Comparison of ENCODE assay signal across 10 mouse cellular contexts in the genomic region with DNA sequence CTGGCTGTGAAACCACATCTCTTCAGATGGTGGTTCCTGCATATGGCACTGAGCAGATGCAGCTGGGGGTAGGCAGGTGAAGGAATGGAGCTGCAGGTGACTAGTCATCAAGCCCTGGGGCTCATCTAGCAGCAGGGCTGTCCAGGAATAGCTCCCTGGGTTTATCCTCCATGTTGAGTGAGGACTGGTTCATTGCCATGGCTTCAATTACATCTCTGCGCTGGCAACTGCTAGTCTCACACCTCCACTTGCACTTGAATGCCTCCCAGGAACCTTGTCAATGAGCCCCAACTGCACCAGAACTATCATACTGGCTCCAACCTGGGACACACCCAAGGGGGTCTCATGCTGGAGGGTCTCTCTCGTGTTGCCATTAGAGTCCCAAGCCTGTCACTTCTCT. TPM values are rescaled to one million over a fixed set of nuclear protein-coding genes. Genes with fewer than 3 reads are reported as not detected.
A peak's percentile ranks its signal among the peaks of the same experiment; 100 is the strongest.
DNase-seq lines count a peak whose midpoint lies in the region; TF ChIP-seq lines count a peak whose summit lies in the region.
"Had no signal": no experiment of that assay in that cellular context is flagged by ENCODE, and none has a peak within 500 bp of the region (broad histone marks: within the 10 kb centered on the region; RNA-seq: fewer than 3 reads in every experiment).

No protein-coding gene starts in this region.

- 0 out of 2 replicates have a peak overlapping the region, but pooled peaks have one; percentile 28 for H3K27ac ChIP-seq in gastrocnemius, adult 2 months

- no peak overlapping the region for H3K4me3 ChIP-seq in gastrocnemius, adult 2 months

- DNase-seq in gastrocnemius, adult 18-20 months (ENCODE audit: low spot score), result peak; percentile 63
- DNase-seq in gastrocnemius, postnatal 25 days, result no peak
- DNase-seq in gastrocnemius, adult 2 months, result peak; percentile 68
- DNase-seq in gastrocnemius, postnatal 36 days, result no peak
- peak; percentile 17 for DNase-seq in gastrocnemius, postnatal 14 days
- DNase-seq in gastrocnemius, postnatal 10 days, result no peak
- DNase-seq: B cell, adult 2 months; cerebellum, adult 11 months; cerebellum, adult 11-12 months; cerebellum, adult 18-20 months had no signal

- no peak for TF ChIP-seq CTCF in gastrocnemius, adult 2 months (IDR thresholded peaks at IDR 0.05)

- intact Hi-C loops in gastrocnemius, adult 2 months (cut with DNase I), result no loop called here
- intact Hi-C loops in gastrocnemius, postnatal 36 days (cut with DNase I), result no loop called here
- intact Hi-C loops in gastrocnemius, postnatal 14 days (cut with DNase I; ENCODE audit: low total_unique reads), result no loop called here

RNA-seq across cellular contexts. Expression of gene Ddx41, which starts 11.5 kb away (rescaled TPM):
- 10 to 100 TPM in 1 of 2 experiments, 1 to 10 TPM in 1; 9.1 to 12.0 TPM for total RNA-seq in gastrocnemius, adult 18-20 months (2021)
- 1 to 10 TPM; 8.1 to 9.0 TPM for total RNA-seq in gastrocnemius, postnatal 25 days (2021)
- 10 to 100 TPM; 10.6 to 11.5 TPM for total RNA-seq in gastrocnemius, adult 2 months (2021)
- total RNA-seq in gastrocnemius, postnatal 36 days (2021), result 10 to 100 TPM in 1 of 2 experiments, 1 to 10 TPM in 1; 9.3 to 10.3 TPM
- 1 to 10 TPM; 8.8 to 9.5 TPM for total RNA-seq in gastrocnemius, postnatal 14 days (2021)
- 10 to 100 TPM; 12.7 to 13.7 TPM for total RNA-seq in gastrocnemius, postnatal 10 days (2021)

RNA-seq across cellular contexts. Expression of gene Dok3, which starts 18.8 kb away (rescaled TPM):
- 1 to 10 TPM in 1 of 2 experiments, under 1 TPM in 1; 0.93 to 1.0 TPM for total RNA-seq in gastrocnemius, adult 18-20 months (2021)
- 1 to 10 TPM in 1 of 2 experiments, under 1 TPM in 1; 1.00 to 1.0 TPM for total RNA-seq in gastrocnemius, postnatal 25 days (2021)
- total RNA-seq in gastrocnemius, adult 2 months (2021), result 1 to 10 TPM in 1 of 2 experiments, under 1 TPM in 1; 0.77 to 1.5 TPM
- 1 to 10 TPM in 1 of 2 experiments, under 1 TPM in 1; 0.74 to 1.2 TPM for total RNA-seq in gastrocnemius, postnatal 36 days (2021)
- 1 to 10 TPM in 1 of 2 experiments, under 1 TPM in 1; 0.82 to 1.6 TPM for total RNA-seq in gastrocnemius, postnatal 14 days (2021)
- 1 to 10 TPM; 2.0 to 4.0 TPM for total RNA-seq in gastrocnemius, postnatal 10 days (2021)

RNA-seq across cellular contexts. Expression of gene Fam193b, which starts 23.0 kb away (rescaled TPM):
- total RNA-seq in gastrocnemius, adult 18-20 months (2021), result 10 to 100 TPM in 1 of 2 experiments, 1 to 10 TPM in 1; 9.6 to 10.1 TPM
- total RNA-seq in gastrocnemius, postnatal 25 days (2021), result 10 to 100 TPM; 11.4 to 11.7 TPM
- 10 to 100 TPM; 14.4 to 16.6 TPM for total RNA-seq in gastrocnemius, adult 2 months (2021)
- 10 to 100 TPM in 1 of 2 experiments, 1 to 10 TPM in 1; 9.6 to 13.4 TPM for total RNA-seq in gastrocnemius, postnatal 36 days (2021)
- 10 to 100 TPM; 12.8 to 15.4 TPM for total RNA-seq in gastrocnemius, postnatal 14 days (2021)
- total RNA-seq in gastrocnemius, postnatal 10 days (2021), result 10 to 100 TPM; 19.9 to 26.5 TPM

RNA-seq across cellular contexts. Expression of gene Tmed9, which starts 25.6 kb away (rescaled TPM):
- total RNA-seq in gastrocnemius, adult 18-20 months (2021), result 10 to 100 TPM; 46.0 to 59.5 TPM
- 10 to 100 TPM; 70.8 to 73.1 TPM for total RNA-seq in gastrocnemius, postnatal 25 days (2021)
- 10 to 100 TPM; 53.3 to 77.0 TPM for total RNA-seq in gastrocnemius, adult 2 months (2021)
- total RNA-seq in gastrocnemius, postnatal 36 days (2021), result 10 to 100 TPM; 61.4 to 63.3 TPM
- total RNA-seq in gastrocnemius, postnatal 14 days (2021), result 100 to 1,000 TPM; 139 to 149 TPM
- total RNA-seq in gastrocnemius, postnatal 10 days (2021), result 100 to 1,000 TPM; 147 to 192 TPM

RNA-seq across cellular contexts. Expression of gene Pdlim7, which starts 34.4 kb away (rescaled TPM):
- 100 to 1,000 TPM; 450 to 533 TPM for total RNA-seq in gastrocnemius, adult 18-20 months (2021)
- 100 to 1,000 TPM; 544 to 627 TPM for total RNA-seq in gastrocnemius, postnatal 25 days (2021)
- total RNA-seq in gastrocnemius, adult 2 months (2021), result 100 to 1,000 TPM; 424 to 537 TPM
- total RNA-seq in gastrocnemius, postnatal 36 days (2021), result 100 to 1,000 TPM; 605 to 719 TPM
- 100 to 1,000 TPM; 588 to 612 TPM for total RNA-seq in gastrocnemius, postnatal 14 days (2021)
- total RNA-seq in gastrocnemius, postnatal 10 days (2021), result 100 to 1,000 TPM; 458 to 513 TPM

Comparison
In these comparisons a context has a peak if more than half of its experiments do, and no peak if none do; other contexts are left out.
1. DNase-seq: peak in gastrocnemius, adult 18-20 months (single experiment), gastrocnemius, adult 2 months (single experiment) and gastrocnemius, postnatal 14 days (single experiment); none in gastrocnemius, postnatal 25 days (single experiment), gastrocnemius, postnatal 36 days (0 of 2) and gastrocnemius, postnatal 10 days (single experiment).